Mouse (Mus musculus): ENCODE data around the gene Duox2. TPM values are rescaled to one million over a fixed set of nuclear protein-coding genes. Genes with fewer than 3 reads are reported as not detected.

Gene Duox2
- polyA plus RNA-seq, 1 experiment = not detected

GRCm38 (mm10) chr2:122324586-122324985 is 26.3 kb upstream of the Duox2 start:
- no peak overlapping the region for H3K27ac ChIP-seq (ENCODE audit: insufficient read depth, low read length)
- H3K4me3 ChIP-seq (ENCODE audit: insufficient read depth, low read length) = no peak overlapping the region
- peaks cover 14% of the 10 kb centered on the region for H3K4me1 ChIP-seq (ENCODE audit: control insufficient read depth, insufficient read depth, low read length)
- TF ChIP-seq POLR2A (IDR thresholded peaks at IDR 0.05; ENCODE audit: low read depth, low read length) (no peak), CTCF (IDR thresholded peaks at IDR 0.05; ENCODE audit: borderline replicate concordance, insufficient read depth, low read length) (no peak)

- TF ChIP-seq POLR2A (IDR thresholded peaks at IDR 0.05; ENCODE audit: low read depth, low read length) = no peak
- TF ChIP-seq CTCF (IDR thresholded peaks at IDR 0.05; ENCODE audit: borderline replicate concordance, insufficient read depth, low read length) = no peak
- Histone ChIP-seq H3K27ac (ENCODE audit: insufficient read depth, low read length) (no peak overlapping the region), H3K4me1 (ENCODE audit: control insufficient read depth, insufficient read depth, low read length) (peaks cover 14% of the 10 kb centered on the region), H3K4me3 (ENCODE audit: insufficient read depth, low read length) (no peak overlapping the region)
These were observed 25.7 kb upstream of the Duox2 start for GRCm38 (mm10) chr2:122323960-122324359.

- Histone ChIP-seq H3K27ac (ENCODE audit: insufficient read depth, low read length) (no peak overlapping the region), H3K4me3 (ENCODE audit: insufficient read depth, low read length) (no peak overlapping the region), H3K4me1 (ENCODE audit: control insufficient read depth, insufficient read depth, low read length) (no peaks in the 10 kb centered on the region)
- TF ChIP-seq CTCF (IDR thresholded peaks at IDR 0.05; ENCODE audit: borderline replicate concordance, insufficient read depth, low read length) (no peak), POLR2A (IDR thresholded peaks at IDR 0.05; ENCODE audit: low read depth, low read length) (no peak)
These were observed 19.1 kb upstream of the Duox2 start for GRCm38 (mm10) chr2:122317384-122317783.

GRCm38 (mm10) chr2:122315372-122315771 is 17.1 kb upstream of the Duox2 start, which contains the start of gene Duox1:
TSS of gene Duox1 (plus strand) at chr2:122315672.
- no peak for TF ChIP-seq CTCF (IDR thresholded peaks at IDR 0.05; ENCODE audit: borderline replicate concordance, insufficient read depth, low read length)
- TF ChIP-seq POLR2A (IDR thresholded peaks at IDR 0.05; ENCODE audit: low read depth, low read length) = no peak
- H3K4me3 ChIP-seq (ENCODE audit: insufficient read depth, low read length) = no peak within 1 kb of the TSS
- H3K4me1 ChIP-seq (ENCODE audit: control insufficient read depth, insufficient read depth, low read length) = no peaks in the 10 kb centered on the region
- H3K27ac ChIP-seq (ENCODE audit: insufficient read depth, low read length) = no peak within 1 kb of the TSS

GRCm38 (mm10) chr2:122313536-122313935 is 15.3 kb upstream of the Duox2 start, which contains the start of gene Duoxa1:
TSS of gene Duoxa1 (minus strand) at chr2:122313730.
- TF ChIP-seq CTCF (IDR thresholded peaks at IDR 0.05; ENCODE audit: borderline replicate concordance, insufficient read depth, low read length) (no peak), POLR2A (IDR thresholded peaks at IDR 0.05; ENCODE audit: low read depth, low read length) (no peak)
- no peaks in the 10 kb centered on the region for H3K4me1 ChIP-seq (ENCODE audit: control insufficient read depth, insufficient read depth, low read length)
- no peak within 1 kb of the TSS for H3K27ac ChIP-seq (ENCODE audit: insufficient read depth, low read length)
- H3K4me3 ChIP-seq (ENCODE audit: insufficient read depth, low read length) = no peak within 1 kb of the TSS

GRCm38 (mm10) chr2:122312722-122313417 is 14.6 kb upstream of the Duox2 start:
- H3K4me3 ChIP-seq (ENCODE audit: insufficient read depth, low read length) = no peak overlapping the region
- TF ChIP-seq POLR2A (IDR thresholded peaks at IDR 0.05; ENCODE audit: low read depth, low read length) (no peak), CTCF (IDR thresholded peaks at IDR 0.05; ENCODE audit: borderline replicate concordance, insufficient read depth, low read length) (peak; percentile 35)
- H3K4me1 ChIP-seq (ENCODE audit: control insufficient read depth, insufficient read depth, low read length) = no peaks in the 10 kb centered on the region
- H3K27ac ChIP-seq (ENCODE audit: insufficient read depth, low read length) = no peak overlapping the region

- TF ChIP-seq POLR2A (IDR thresholded peaks at IDR 0.05; ENCODE audit: low read depth, low read length) (no peak), CTCF (IDR thresholded peaks at IDR 0.05; ENCODE audit: borderline replicate concordance, insufficient read depth, low read length) (no peak)
- H3K4me1 ChIP-seq (ENCODE audit: control insufficient read depth, insufficient read depth, low read length) = no peaks in the 10 kb centered on the region
- H3K27ac ChIP-seq (ENCODE audit: insufficient read depth, low read length) = no peak overlapping the region
- no peak overlapping the region for H3K4me3 ChIP-seq (ENCODE audit: insufficient read depth, low read length)
These were observed 13.3 kb upstream of the Duox2 start for GRCm38 (mm10) chr2:122311561-122311960.

- TF ChIP-seq CTCF (IDR thresholded peaks at IDR 0.05; ENCODE audit: borderline replicate concordance, insufficient read depth, low read length) = no peak
- no peak for TF ChIP-seq POLR2A (IDR thresholded peaks at IDR 0.05; ENCODE audit: low read depth, low read length)
- Histone ChIP-seq H3K4me3 (ENCODE audit: insufficient read depth, low read length) (no peak overlapping the region), H3K27ac (ENCODE audit: insufficient read depth, low read length) (no peak overlapping the region), H3K4me1 (ENCODE audit: control insufficient read depth, insufficient read depth, low read length) (0 out of 2 replicates have a peak, but pooled peaks cover 3% of the 10 kb centered on the region)
These were observed 11.4 kb upstream of the Duox2 start for GRCm38 (mm10) chr2:122309647-122310046.

- Histone ChIP-seq H3K4me1 (ENCODE audit: control insufficient read depth, insufficient read depth, low read length) (0 out of 2 replicates have a peak, but pooled peaks cover 3% of the 10 kb centered on the region), H3K27ac (ENCODE audit: insufficient read depth, low read length) (peak overlapping the region; percentile 22; the same call in 1 of the 2 replicates), H3K4me3 (ENCODE audit: insufficient read depth, low read length) (no peak overlapping the region)
- TF ChIP-seq CTCF (IDR thresholded peaks at IDR 0.05; ENCODE audit: borderline replicate concordance, insufficient read depth, low read length) = no peak
- TF ChIP-seq POLR2A (IDR thresholded peaks at IDR 0.05; ENCODE audit: low read depth, low read length) = no peak; the same call in 1 of the 2 replicates
These were observed 7.9 kb upstream of the Duox2 start for GRCm38 (mm10) chr2:122306184-122306583.

All from embryonic fibroblast, embryonic 13.5 days (primary cell).